Mouse (Mus musculus) v-Abl transformed pro-B cells (cell line): ENCODE measurements at regions not wholly inside any gene's neighbourhood (a gene's known extent, or its start where the extent isn't known, plus 50 kb on each side); places are given as distances from the start of the nearest gene placed in this dataset.

ENCODE experiments used
- in situ Hi-C, 2 experiments: fragments of 400-800 bp; cut with MboI; formaldehyde crosslinking; loops; one replicate each; pipeline ENCODE4 v1.15.1; 2025; ENCODE audit not compliant: unreplicated experiment in 2 of 2

- in situ Hi-C loops = no loop called here
Observed at GRCm38 (mm10) chr15:31673038-31673437, 71.4 kb downstream of the Fam173b start.

- in situ Hi-C loops = no loop called here
Observed at GRCm38 (mm10) chr15:31676771-31677191, 75.1 kb downstream of the Fam173b start.

GRCm38 (mm10) chr15:31693109-31693508 lies 91.5 kb downstream of the Fam173b start:
- in situ Hi-C loops = no loop called here

DNA sequence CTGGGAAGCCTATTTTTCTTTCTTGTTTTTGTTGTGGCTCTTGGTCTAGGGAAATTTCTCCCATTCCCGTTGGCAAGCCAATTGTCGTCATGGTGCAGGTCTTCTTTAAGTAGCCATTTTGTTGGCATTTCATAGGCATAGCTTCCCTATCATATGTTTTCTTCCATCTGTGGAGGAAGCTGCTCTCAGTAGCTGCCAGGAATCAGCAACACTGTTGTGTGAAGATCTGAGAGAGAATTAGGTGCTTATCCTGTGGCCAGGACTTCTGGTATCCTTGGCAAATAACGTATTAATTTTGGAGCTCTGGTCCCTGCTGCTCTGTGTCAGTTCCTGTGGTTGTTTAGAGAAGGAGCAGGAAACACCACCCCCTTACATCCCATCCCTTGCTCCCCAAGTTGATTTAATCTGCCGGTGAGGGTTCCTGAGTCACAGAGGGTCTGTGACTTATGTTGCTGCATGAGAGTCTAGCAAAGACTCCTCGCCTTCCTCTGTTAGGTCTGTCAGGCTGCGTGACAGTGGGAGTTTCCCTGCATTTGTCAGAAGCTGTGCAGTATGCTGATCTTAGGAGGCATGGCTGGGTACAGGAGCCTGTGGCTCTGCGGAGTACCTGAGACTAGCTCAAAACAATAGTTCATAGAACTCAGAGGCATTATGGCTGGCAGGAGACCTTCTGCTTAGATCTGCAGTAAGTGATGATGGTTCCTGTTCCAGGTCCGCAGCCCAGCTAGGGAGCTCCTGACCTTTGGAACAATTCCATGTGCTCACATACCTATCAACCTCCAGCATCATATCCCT lies 93.4 kb downstream of the Fam173b start:
- in situ Hi-C loops = no loop called here

DNA sequence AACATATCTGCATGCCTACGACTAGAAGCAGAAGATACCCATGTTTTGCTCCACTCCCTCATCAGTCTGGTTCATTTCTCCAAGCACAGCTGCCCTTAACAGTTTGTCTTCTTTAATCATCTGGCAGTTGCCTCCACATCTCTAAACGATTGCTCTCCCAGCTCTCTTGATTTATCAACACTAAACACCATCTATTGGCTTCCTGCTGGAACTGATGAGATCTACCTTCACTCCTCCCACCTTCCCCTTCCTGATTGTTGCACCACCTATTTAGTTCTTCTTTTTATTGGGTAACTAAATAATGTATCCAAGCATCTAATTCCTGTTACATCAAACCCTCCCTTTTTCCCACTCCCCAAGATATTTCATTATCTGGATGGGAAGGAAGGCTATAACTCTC lies 101.7 kb downstream of the Fam173b start:
- in situ Hi-C loops = no loop called here

- in situ Hi-C loops = no loop called here
Observed at GRCm38 (mm10) chr15:31707416-31707815, 105.8 kb downstream of the Fam173b start.

- in situ Hi-C loops = no loop called here
Observed at GRCm38 (mm10) chr15:31721019-31721418, 119.4 kb downstream of the Fam173b start.

DNA sequence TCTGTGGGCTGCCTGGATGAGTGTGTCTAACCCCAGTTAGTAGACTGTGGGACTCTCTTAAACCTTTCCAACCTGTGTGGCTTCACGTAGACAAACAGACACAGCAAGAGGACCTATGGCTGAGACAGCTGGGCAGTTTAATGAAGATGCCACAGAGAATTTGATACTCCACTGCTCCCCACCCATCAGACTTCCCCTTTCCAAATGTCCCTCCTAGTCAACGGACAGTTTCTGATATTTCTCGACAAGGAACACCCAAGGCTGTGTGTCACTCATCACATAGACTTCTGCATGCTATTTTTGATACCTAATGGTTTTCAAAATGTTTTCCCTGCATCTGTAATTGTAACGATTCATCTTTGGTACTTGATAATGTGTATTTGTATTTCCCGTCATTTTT lies 120.8 kb downstream of the Fam173b start:
- in situ Hi-C loops = no loop called here

DNA sequence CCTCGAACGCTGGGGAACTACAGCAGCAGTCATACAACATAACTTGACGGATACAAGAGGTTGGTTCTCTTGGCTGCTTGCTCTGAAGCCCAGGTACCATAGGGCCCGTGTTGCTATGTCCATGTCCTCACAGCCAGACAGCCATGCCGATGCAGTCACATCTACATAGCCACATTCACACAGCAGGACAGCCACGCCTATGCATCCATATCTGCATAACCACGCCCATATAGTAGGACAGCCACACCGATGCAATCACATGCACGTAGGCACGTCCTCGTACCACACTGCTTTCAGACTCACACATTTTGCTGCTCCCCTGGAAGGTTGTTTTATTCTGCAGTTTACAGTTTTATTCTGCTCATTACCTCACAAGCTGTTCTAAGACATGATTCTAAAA lies 122.6 kb downstream of the Fam173b start:
- in situ Hi-C loops = no loop called here

DNA sequence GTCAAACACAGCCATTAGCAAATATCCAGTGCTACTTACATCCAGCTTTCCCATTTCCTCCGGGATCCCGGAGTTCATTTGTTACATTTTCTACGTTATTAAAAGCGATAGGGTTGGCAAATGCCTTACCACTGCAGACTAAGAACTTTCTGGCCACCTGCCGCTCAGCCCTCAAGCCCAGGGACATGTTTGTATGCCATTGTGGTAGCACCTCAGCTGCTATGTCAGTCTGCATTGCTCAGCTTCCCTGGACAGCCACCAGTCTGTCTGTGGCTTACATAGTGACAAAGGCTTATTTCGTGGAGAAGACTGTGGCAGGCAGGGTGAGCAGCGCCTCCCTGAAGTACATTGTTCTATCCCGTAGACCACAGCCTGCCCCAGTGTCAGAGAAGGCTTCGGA lies 127.5 kb downstream of the Fam173b start:
- in situ Hi-C loops = no loop called here

DNA sequence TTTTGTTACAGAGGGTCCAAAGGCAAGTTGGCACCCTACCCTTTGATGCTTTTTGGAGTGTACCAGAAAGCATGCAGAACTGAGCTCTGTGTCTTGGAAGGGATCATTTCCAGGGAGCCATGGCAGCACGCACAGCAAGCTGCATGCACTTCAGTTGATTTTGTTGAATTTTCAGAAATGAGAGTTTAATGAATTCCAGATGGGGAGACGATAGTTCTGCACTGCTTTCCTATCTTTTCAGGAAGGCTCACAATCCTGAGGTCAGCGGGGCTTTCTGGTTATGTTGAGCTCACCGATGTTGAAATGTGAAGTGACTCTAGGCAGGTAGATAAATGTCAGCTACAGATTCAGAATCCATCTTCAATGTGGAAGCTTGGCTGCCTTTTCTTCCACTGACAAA lies 140.0 kb downstream of the Fam173b start:
- in situ Hi-C loops = no loop called here

GRCm38 (mm10) chr15:31744570-31744969 lies 142.9 kb downstream of the Fam173b start:
- in situ Hi-C loops = no loop called here

- in situ Hi-C loops = no loop called here
Observed at GRCm38 (mm10) chr15:31752632-31753031, 151.0 kb downstream of the Fam173b start.

DNA sequence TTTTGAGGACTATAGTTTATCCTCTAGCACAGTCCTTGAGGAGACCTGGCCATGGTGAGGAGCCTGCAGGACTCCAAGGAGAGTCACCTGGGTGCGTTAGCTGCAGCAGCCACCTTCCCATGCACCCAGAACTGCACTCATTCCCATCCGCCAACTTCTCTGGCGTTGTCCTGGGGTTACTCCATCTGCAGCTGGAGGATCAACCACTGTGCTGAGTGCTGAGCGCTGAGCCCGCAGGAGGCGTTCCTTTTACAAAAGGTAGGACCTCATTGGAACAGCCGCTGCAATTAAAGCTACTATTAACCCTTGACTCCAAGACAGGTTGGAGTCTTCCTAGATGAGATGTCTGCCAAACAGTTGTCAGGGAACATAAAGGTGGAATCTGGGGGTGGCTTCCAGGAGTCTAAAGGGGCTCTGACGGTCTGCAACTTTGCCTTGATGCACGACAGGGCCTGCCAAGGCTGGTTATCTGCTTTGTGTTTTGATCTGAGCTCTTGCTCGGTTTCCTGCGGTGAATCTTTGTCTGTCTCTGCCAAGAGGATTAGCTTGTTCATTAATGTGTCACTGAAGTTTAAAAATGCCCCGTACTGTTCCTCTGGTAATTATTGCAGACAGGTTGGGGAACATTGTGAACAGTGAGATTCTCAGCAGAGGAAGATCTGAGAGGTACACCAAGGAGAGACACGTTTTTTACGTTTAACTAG lies 152.1 kb downstream of the Fam173b start:
- in situ Hi-C loops = no loop called here

- in situ Hi-C loops = no loop called here
Observed at GRCm38 (mm10) chr15:31768959-31769844, 167.6 kb downstream of the Fam173b start.

GRCm38 (mm10) chr15:31783081-31783480 lies 181.4 kb downstream of the Fam173b start:
- in situ Hi-C loops = no loop called here

DNA sequence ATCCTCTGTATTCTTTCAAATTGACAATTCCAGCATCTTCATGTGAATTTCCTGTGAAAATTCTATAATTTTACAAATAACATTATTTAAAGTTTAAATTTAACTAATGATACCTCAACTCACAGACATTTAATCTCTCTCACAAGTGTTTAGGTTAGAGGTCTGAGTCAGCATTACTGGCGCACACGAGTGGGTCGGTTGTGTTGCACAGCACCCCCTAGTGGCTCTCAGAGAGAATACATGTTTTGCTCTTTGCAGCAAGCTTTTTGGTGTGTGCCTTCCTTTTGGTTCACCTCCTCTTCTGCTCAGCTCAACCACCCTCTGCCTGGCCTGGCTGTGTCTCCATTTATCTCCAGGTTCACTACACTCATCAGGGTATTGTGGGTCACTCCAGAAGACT lies 183.4 kb downstream of the Fam173b start:
- in situ Hi-C loops = no loop called here

DNA sequence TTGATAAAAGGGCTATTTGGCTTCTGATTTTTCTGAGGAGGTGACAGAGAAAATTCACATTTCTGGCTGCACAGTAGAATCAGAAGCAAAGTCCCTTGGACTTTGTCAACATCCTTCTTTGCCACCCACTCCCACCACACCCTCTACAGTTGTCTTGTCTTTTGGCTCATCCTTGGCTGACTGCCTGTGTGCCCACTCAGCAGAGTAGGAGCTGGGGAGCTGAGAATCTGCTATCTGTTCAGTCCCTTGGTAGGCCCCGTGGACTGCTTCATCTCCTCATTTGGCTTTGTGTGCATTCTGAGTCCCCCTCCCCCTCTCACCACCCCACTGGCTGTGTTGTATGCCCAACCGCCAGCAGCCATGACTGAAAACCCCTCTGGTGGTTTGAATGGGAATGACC lies 197.2 kb downstream of the Fam173b start:
- in situ Hi-C loops = no loop called here

DNA sequence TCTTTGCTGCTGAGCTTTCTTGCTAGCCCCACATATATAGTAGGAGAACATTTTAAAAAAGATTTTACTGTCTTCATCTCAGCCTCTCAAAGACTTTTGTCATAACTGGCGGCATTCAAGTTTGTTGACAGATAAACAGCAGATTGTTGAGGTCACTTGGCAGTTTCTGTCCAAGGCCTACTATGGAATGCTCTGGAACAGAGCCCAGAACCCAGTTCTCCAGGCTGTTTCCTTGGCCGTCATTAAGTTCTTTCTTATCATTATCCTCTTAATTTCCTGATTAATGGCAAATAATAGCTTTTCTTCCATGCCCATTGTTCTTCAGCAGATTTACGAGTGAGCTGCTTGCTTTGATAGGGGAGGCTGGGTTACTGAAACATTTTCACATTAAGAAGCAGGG lies 203.9 kb downstream of the Fam173b start:
- in situ Hi-C loops = no loop called here

GRCm38 (mm10) chr15:31815551-31815950 lies 213.9 kb downstream of the Fam173b start:
- in situ Hi-C loops = no loop called here

- in situ Hi-C loops = no loop called here
Observed at GRCm38 (mm10) chr15:31819219-31819618, 217.6 kb downstream of the Fam173b start.
